Mouse (Mus musculus): ENCODE measurements around the gene Cubn. TPM values are rescaled to one million over a fixed set of nuclear protein-coding genes. Genes with fewer than 3 reads are reported as not detected.

Gene Cubn
- total and polyA plus RNA-seq, 3 experiments: 0.03 TPM; not detected in 2

DNA sequence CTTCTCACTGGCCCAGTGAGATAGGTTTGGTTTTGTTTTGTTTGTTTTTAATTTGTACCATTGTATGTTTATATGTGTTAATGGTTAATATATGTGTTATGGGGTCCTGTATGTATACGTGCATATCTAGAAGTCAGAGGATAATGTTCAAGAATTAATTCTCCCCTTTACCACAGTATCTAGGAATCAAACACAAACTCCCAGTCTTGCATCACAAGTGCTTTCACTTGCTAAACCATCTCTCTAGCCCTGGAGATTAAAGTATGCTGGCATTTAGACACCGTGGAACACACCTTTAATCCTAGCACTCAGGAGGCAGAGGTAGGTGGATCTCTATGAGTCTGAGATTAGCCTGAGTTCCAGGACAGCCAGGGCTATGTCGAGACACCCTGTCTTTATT lies 83.3 kb downstream of the Cubn start:
- no peaks in the 10 kb centered on the region for H3K9me3 ChIP-seq (replicated peaks; ENCODE audit: insufficient read depth, low read length)
- H3K27ac ChIP-seq (ENCODE audit: control insufficient read depth, low read depth, low read length): no peak overlapping the region

DNA sequence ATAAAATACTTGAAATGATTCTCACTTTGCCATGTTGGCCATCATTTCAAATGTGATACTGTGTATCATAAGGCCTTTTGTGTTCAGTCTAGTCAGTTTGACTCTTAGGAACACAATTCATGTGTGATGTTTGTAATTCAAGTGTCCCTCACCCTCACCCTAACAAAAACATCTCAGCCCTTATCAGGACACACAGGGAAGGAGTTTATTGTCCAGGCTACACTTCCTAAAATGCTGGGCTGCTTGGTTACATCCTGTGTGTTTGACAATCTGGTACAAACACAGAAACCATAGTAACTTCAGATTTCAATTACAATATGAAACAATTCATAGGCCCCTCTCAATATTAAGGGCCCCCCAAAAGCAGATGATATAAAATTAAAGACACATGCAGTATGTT lies 83.9 kb downstream of the Cubn start:
- Histone ChIP-seq H3K4me3 (ENCODE audit: control insufficient read depth in 1 of 2, insufficient read depth in 1 of 2, low read depth in 2 of 2, low read length in 2 of 2) (no peak overlapping the region), H3K79me2 (ENCODE audit: control insufficient read depth, insufficient read depth, low read length, poor library complexity) (no peaks in the 10 kb centered on the region), H3K9me3 (replicated peaks; ENCODE audit: insufficient read depth, low read length) (no peaks in the 10 kb centered on the region), H3K9ac (ENCODE audit: control insufficient read depth, low read depth, low read length, poor library complexity, severe bottlenecking) (no peak overlapping the region), H3K27me3 (ENCODE audit: control insufficient read depth in 1 of 2, insufficient read depth in 2 of 2, low read length in 2 of 2) (no peaks in the 10 kb centered on the region), H3K4me1 (ENCODE audit: control insufficient read depth in 1 of 2, insufficient read depth in 2 of 2, low read length in 2 of 2) (peaks cover 2 to 16% of the 10 kb centered on the region in 2 experiments; a peak in 3 of 4 replicates), H3K36me3 (ENCODE audit: control insufficient read depth in 1 of 2, insufficient read depth in 2 of 2, low read length in 2 of 2) (peaks cover 0 to 29% of the 10 kb centered on the region in 2 experiments; a peak in 2 of 4 replicates), H3K27ac (ENCODE audit: control insufficient read depth, low read depth, low read length) (no peak overlapping the region)
- TF ChIP-seq USF1 (IDR thresholded peaks at IDR 0.05; ENCODE audit: low read depth, low read length) (no peak), MEF2A (IDR thresholded peaks at IDR 0.05; ENCODE audit: extremely low read depth, insufficient replicate concordance, low read depth, low read length, poor library complexity, severe bottlenecking) (no peak), TAL1 (IDR thresholded peaks at IDR 0.05; ENCODE audit: low read length) (peak; percentile 42), ETS1 (IDR thresholded peaks at IDR 0.05; ENCODE audit: low read depth, low read length) (no peak)
- peak; percentile 46 for DNase-seq (ENCODE audit: low read depth, low spot score)

More for the DNA sequence above, 83.3 kb downstream of the Cubn start:
- Histone ChIP-seq H3K4me3 (ENCODE audit: control insufficient read depth in 1 of 2, insufficient read depth in 1 of 2, low read depth in 2 of 2, low read length in 2 of 2) (no peak overlapping the region), H3K79me2 (ENCODE audit: control insufficient read depth, insufficient read depth, low read length, poor library complexity) (no peaks in the 10 kb centered on the region), H3K9ac (ENCODE audit: control insufficient read depth, low read depth, low read length, poor library complexity, severe bottlenecking) (no peak overlapping the region), H3K27me3 (ENCODE audit: control insufficient read depth in 1 of 2, insufficient read depth in 2 of 2, low read length in 2 of 2) (no peaks in the 10 kb centered on the region), H3K4me1 (ENCODE audit: control insufficient read depth in 1 of 2, insufficient read depth in 2 of 2, low read length in 2 of 2) (peaks cover 2 to 19% of the 10 kb centered on the region in 2 experiments; a peak in 3 of 4 replicates), H3K36me3 (ENCODE audit: control insufficient read depth in 1 of 2, insufficient read depth in 2 of 2, low read length in 2 of 2) (peaks cover 0 to 36% of the 10 kb centered on the region in 2 experiments; a peak in 2 of 4 replicates)
- DNase-seq (ENCODE audit: low read depth, low spot score): no peak
- TF ChIP-seq MYC (IDR thresholded peaks at IDR 0.05; ENCODE audit: low read depth, low read length) (no peak), KAT2A (conservative IDR thresholded peaks at IDR 0.05; ENCODE audit: low read depth, low read length) (no peak), ELF1 (IDR thresholded peaks at IDR 0.05; ENCODE audit: low read depth, low read length) (no peak), TBP (IDR thresholded peaks at IDR 0.05; ENCODE audit: low read depth, low read length) (no peak), POLR2AphosphoS5 (IDR thresholded peaks at IDR 0.05; ENCODE audit: borderline replicate concordance, low read depth, low read length) (no peak), ZNF384 (IDR thresholded peaks at IDR 0.05; ENCODE audit: low read depth, low read length) (no peak), SIN3A (IDR thresholded peaks at IDR 0.05; ENCODE audit: low read length) (no peak), ZKSCAN1 (IDR thresholded peaks at IDR 0.05; ENCODE audit: low read depth, low read length) (no peak), CHD2 (IDR thresholded peaks at IDR 0.05; ENCODE audit: low read length) (no peak), RCOR1 (IDR thresholded peaks at IDR 0.05; ENCODE audit: low read depth, low read length) (no peak), BHLHE40 (IDR thresholded peaks at IDR 0.05; ENCODE audit: borderline replicate concordance, low read depth, low read length) (no peak), HCFC1 (IDR thresholded peaks at IDR 0.05; ENCODE audit: low read depth, low read length) (no peak), POLR2A (IDR thresholded peaks at IDR 0.05; ENCODE audit: control insufficient read depth in 1 of 2, insufficient read depth in 1 of 2, low read depth in 1 of 2, low read length in 2 of 2, poor library complexity in 1 of 2) (no peak), E2F4 (IDR thresholded peaks at IDR 0.05; ENCODE audit: borderline replicate concordance, low read depth, low read length) (no peak)
